Mouse (Mus musculus): ENCODE data around the gene Mob2. TPM values are rescaled to one million over a fixed set of nuclear protein-coding genes. Genes with fewer than 3 reads are reported as not detected.

Gene Mob2
- 67.4 and 68.0 TPM in 2 replicates for polyA plus RNA-seq (2016; fragmentation: Nextera tagmentation; extraction: Ambion mirVana)

DNA sequence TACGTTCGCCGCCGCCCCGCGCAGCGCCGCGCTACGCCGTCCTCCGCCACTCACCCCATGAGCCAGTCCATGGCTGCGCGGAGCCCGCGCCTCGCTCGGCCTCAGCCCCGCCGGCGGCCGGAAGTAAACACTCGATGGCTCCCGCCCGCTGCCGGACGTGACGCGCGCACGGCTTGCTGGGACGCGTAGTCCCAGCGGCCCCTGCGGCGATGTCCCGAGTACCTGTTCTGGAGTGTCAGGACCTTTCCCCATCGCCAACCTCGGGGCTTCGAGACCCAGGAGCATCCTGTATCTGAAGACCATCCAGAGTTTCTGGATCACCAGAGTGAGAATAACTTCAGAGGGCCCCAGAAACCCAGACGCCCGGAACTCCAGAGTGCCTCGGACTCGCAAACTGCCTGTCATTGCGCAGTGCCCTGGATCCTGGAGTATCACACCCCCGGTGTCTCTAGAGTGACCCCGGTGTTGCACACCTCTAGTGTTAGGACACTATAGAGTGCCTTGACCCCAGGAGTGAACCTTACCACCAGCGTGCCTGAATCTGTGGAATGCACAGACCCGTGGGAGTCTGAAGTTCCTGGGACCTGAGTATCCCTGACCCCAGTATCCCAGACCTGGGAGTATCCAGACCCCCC, at the start of gene Mob2:
Gene Mob2 (minus strand): TSS at position 135 of the 635 bp plus-strand sequence.
- peaks cover 26% of the 10 kb centered on the region for H3K4me1 ChIP-seq
- H3K27me3 ChIP-seq (replicated peaks; ENCODE audit: low read depth, poor library complexity, severe bottlenecking): no peaks in the 10 kb centered on the region
- under 1% methylated on average over 49 of the region's 49 CpGs for WGBS
- peaks cover 25% of the 10 kb centered on the region for H3K36me3 ChIP-seq (replicated peaks)
- H3K4me3 ChIP-seq: peak within 1 kb of the TSS; percentile 97
- H3K27ac ChIP-seq (replicated peaks): peak within 1 kb of the TSS; percentile 87
- H3K9me3 ChIP-seq: no peaks in the 10 kb centered on the region
- peak; percentile 93 for DNase-seq (ENCODE audit: low spot score)

DNA sequence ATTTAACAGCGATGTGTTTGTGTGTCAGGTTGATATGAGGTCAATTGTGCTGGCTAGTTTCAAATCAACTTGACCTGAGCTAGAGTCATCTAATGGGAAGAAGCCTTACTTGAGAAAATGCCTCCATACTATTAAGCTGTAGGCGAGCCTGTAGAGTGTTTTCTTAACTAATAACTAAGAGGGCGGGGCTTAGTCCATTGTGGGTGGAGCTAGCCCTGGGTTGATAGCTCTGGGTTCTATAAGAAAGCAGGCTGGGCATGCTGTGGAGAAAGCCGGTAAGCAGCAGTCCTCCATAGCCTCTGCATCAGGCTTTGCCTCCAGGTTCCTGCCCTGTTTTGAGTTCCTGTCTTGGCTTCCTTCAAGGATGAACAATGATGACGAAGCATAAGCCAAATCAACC, 43.9 kb upstream of the Mob2 start:
- Histone ChIP-seq H3K4me3 (no peak overlapping the region), H3K27ac (replicated peaks) (no peak overlapping the region), H3K9me3 (no peaks in the 10 kb centered on the region), H3K27me3 (replicated peaks; ENCODE audit: low read depth, poor library complexity, severe bottlenecking) (peaks cover 26% of the 10 kb centered on the region), H3K4me1 (peaks cover 14% of the 10 kb centered on the region), H3K36me3 (replicated peaks) (no peaks in the 10 kb centered on the region)
- DNase-seq (ENCODE audit: low spot score): no peak
- 55% methylated on average over 5 of the region's 5 CpGs for WGBS

DNA sequence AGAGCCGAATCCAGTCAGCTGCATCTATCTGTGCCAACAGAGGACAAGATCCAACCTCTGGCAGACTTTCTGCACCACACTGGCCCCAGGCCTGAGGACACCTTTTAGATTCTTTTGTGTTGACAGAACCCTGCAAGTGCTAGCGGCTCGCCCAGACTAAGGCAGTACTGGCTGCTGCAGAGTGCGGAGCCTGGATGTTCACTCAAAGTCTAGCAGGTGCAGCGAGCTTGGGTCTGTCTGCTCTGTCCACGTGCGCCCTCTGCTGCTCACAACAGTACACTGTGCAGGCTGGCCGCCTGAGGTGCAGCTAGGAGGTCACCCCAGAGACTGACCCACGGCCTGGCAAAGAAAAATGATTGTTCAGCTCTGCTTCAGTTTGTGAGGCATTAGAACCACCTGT, 36.9 kb upstream of the Mob2 start:
- H3K4me3 ChIP-seq: no peak overlapping the region
- 13% methylated on average over 9 of the region's 9 CpGs for WGBS
- H3K27ac ChIP-seq (replicated peaks): no peak overlapping the region
- no peaks in the 10 kb centered on the region for H3K9me3 ChIP-seq
- H3K4me1 ChIP-seq: peaks cover 23% of the 10 kb centered on the region
- H3K36me3 ChIP-seq (replicated peaks): no peaks in the 10 kb centered on the region
- DNase-seq (ENCODE audit: low spot score): peak; percentile 80
- H3K27me3 ChIP-seq (replicated peaks; ENCODE audit: low read depth, poor library complexity, severe bottlenecking): peaks cover 74% of the 10 kb centered on the region

DNA sequence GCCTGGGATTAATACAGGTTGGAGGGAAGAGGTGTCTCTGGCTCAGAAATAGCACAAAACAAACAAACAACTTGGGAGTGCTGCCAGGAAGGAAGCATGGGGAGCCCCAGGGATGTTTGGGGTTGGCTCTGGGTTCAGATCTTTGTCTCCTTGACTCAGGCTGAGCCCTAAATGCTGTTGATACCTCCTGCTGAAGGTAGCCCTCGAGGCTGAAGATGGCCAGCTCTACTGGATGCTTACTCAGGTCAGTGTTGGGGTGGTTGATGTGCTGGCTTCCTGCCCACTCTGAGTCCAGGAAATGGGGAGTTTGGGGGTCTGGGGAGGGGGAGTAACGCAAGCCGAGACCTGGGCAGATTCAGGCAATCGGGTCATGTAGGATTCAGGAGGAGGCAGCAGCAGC, 35.8 kb upstream of the Mob2 start:
- Histone ChIP-seq H3K27me3 (replicated peaks; ENCODE audit: low read depth, poor library complexity, severe bottlenecking) (peaks cover 84% of the 10 kb centered on the region), H3K4me3 (no peak overlapping the region), H3K4me1 (peaks cover 27% of the 10 kb centered on the region), H3K27ac (replicated peaks) (no peak overlapping the region), H3K36me3 (replicated peaks) (no peaks in the 10 kb centered on the region), H3K9me3 (no peaks in the 10 kb centered on the region)
- no peak for DNase-seq (ENCODE audit: low spot score)
- WGBS: 72% methylated on average over 4 of the region's 4 CpGs

DNA sequence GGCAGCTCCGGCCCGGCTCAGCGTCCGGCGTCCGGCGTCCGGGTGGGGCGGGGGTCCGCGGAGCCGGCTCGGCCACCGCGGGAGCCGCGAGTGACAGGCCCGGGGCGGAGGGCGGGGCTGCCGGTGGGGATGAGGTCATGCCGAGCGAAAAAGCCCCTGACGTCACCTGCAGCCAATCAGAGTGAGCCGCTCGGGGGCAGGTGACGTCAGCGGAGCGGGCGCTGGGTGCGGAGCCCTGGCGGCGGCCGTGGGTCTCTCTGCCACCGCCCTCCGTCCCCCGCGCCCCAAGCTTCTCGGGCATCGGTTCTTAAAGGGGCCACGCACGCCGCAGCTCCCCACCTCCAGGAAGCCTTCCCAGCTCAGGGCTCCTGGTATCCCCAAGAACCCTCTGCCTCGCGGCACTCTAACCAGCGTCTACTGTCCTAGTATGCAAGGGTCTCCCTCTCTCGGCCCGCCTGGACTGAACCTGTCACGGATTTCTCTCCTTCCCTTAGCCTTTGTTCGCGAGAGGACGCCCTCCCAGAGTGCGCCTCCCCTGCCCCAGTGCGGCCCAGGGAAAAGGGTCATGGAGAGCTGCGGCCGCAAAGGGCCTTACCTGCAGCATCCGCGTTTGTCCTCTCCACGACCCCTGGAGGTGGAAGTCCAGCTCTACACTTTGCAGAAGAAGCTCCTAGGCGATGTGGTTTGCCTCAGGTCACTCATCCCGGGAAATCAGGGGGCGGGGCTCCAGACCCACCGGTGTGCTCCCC, 34.5 kb upstream of the Mob2 start, which contains the start of gene Dusp8:
Gene Dusp8 (minus strand): TSS at position 661 of the 749 bp plus-strand sequence.
- Histone ChIP-seq H3K9me3 (no peaks in the 10 kb centered on the region), H3K27ac (replicated peaks) (peak within 1 kb of the TSS; percentile 77), H3K27me3 (replicated peaks; ENCODE audit: low read depth, poor library complexity, severe bottlenecking) (peaks cover 98% of the 10 kb centered on the region), H3K4me3 (peak within 1 kb of the TSS; percentile 77), H3K36me3 (replicated peaks) (no peaks in the 10 kb centered on the region), H3K4me1 (peaks cover 28% of the 10 kb centered on the region)
- DNase-seq (ENCODE audit: low spot score): peak; percentile 90
- WGBS: under 1% methylated on average over 62 of the region's 63 CpGs

DNA sequence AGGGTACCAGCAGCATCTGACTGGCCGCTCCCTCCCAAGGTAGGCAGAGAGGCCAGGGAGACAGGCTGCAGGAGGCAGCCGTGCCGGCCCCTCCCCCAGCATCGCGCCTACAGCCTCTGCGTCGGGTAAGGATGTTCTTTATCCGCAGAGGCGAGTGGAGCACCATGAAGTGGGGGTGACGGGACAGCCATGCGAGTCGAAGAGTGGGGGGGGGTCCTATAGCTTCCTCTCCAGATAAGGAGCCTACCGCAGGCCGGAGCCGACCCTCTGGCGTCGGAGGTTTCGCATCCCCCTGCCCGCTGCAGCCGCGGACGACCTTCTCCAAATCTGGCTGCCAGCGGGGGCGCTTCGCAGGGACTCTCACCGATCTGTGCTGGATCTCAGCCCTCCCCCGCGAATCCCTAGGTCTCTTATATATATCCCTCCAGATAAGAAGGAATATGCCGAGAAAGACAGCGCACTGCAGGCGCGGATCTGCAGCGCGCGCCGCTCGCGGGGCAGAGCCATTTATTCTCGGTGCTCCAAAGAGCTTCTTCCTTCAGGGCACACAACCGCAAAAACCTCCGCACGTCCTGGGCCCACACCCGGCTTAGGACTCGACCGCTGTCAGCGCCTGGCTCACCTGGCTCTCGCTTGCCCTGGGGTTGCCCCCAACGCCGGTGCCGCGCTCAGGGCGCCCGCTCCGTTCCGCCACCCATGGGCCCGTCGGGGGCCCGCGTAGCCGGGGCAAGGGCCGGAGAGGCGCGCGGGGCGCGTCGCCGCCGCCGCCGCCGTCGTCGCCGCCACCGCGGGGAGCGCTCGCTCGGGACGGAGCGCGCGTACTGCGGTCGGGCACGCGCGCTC, 33.7 kb upstream of the Mob2 start:
- peak overlapping the region; percentile 77 for H3K4me3 ChIP-seq
- DNase-seq (ENCODE audit: low spot score): peak; percentile 46
- H3K9me3 ChIP-seq: no peaks in the 10 kb centered on the region
- H3K36me3 ChIP-seq (replicated peaks): no peaks in the 10 kb centered on the region
- H3K4me1 ChIP-seq: peaks cover 34% of the 10 kb centered on the region
- peaks cover 99% of the 10 kb centered on the region for H3K27me3 ChIP-seq (replicated peaks; ENCODE audit: low read depth, poor library complexity, severe bottlenecking)
- peak overlapping the region; percentile 77 for H3K27ac ChIP-seq (replicated peaks)
- WGBS: under 1% methylated on average over 89 of the region's 89 CpGs

DNA sequence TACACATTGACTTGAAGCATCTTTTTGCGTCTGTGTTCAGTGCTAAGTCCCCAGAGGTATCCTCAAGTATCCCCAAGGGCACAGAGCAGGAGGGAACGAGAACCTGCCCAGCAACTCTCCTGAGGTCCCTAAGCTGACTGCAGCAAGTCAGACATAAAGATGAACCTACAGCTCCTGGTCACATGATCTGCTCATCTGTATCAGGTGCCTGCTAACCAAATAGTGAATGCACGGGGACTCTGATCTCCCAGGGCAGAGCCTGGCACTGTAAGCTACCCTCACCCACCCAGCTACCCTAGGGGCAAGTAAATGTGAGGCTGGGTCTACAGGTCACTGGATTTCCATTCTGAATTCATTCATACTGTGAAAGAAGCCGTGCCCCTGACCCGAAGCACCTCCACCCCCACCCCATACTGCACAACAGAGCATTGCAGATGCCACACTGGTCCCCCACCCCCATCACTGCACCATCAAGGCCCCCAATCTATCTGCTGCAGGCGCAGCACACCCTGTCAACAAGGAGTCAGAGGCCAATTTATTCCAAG, 32.9 kb upstream of the Mob2 start:
- no peak for DNase-seq (ENCODE audit: low spot score)
- Histone ChIP-seq H3K27me3 (replicated peaks; ENCODE audit: low read depth, poor library complexity, severe bottlenecking) (peaks cover 99% of the 10 kb centered on the region), H3K9me3 (no peaks in the 10 kb centered on the region), H3K36me3 (replicated peaks) (no peaks in the 10 kb centered on the region), H3K4me1 (peaks cover 42% of the 10 kb centered on the region), H3K27ac (replicated peaks) (0 out of 2 replicates have a peak overlapping the region, but pooled peaks have one; percentile 77), H3K4me3 (peak overlapping the region; percentile 77)
- 20% methylated on average over 6 of the region's 6 CpGs for WGBS

DNA sequence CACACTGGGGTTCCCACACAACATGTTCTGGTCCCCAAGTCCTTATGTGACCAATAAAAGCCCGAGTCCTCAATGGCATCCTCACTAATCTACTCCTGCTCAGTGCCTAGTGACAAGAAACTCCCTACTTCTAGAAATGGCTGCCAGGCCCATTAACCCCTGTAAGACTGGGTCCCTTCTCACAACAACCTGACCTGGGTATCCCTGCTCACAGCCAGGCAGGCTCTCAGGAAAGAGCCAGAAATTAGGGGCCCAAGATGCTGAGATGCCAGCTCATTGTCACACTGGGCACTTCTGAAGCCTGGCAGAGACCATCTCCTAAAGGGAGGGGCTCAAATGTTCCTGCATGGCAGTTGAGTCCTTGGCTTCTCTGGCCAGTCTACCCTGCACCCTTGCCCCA, 32.1 kb upstream of the Mob2 start:
- Histone ChIP-seq H3K4me3 (peak overlapping the region; percentile 77; the same call in 1 of the 2 replicates), H3K4me1 (peaks cover 49% of the 10 kb centered on the region), H3K36me3 (replicated peaks) (no peaks in the 10 kb centered on the region), H3K27ac (replicated peaks) (no peak overlapping the region), H3K27me3 (replicated peaks; ENCODE audit: low read depth, poor library complexity, severe bottlenecking) (peaks cover 100% of the 10 kb centered on the region), H3K9me3 (no peaks in the 10 kb centered on the region)
- DNase-seq (ENCODE audit: low spot score): no peak
- 51% methylated on average over 1 of the region's 1 CpGs for WGBS

DNA sequence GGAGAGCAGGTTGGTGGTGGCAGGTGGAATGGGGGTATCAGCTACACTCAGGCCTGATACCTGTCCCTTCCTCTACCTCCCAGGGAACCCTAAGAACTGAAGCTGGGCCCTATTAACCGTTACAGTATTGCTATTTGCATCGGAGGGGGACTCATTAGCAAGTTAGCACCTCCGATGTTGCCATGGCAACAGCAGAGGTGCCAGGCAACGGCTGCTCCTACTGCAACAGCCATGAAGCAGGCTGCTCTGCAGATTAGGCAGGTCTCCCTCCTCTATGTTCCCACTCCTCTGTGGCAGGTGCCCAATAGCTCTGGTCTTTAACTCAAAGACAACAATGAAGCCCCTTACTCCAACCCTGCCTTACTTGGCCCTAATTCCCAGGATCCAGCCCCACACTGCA, 31.0 kb upstream of the Mob2 start:
- no peak for DNase-seq (ENCODE audit: low spot score)
- H3K27ac ChIP-seq (replicated peaks): no peak overlapping the region
- H3K36me3 ChIP-seq (replicated peaks): no peaks in the 10 kb centered on the region
- peaks cover 49% of the 10 kb centered on the region for H3K4me1 ChIP-seq
- no peak overlapping the region for H3K4me3 ChIP-seq
- 15% methylated on average over 4 of the region's 4 CpGs for WGBS
- no peaks in the 10 kb centered on the region for H3K9me3 ChIP-seq
- peaks cover 100% of the 10 kb centered on the region for H3K27me3 ChIP-seq (replicated peaks; ENCODE audit: low read depth, poor library complexity, severe bottlenecking)

DNA sequence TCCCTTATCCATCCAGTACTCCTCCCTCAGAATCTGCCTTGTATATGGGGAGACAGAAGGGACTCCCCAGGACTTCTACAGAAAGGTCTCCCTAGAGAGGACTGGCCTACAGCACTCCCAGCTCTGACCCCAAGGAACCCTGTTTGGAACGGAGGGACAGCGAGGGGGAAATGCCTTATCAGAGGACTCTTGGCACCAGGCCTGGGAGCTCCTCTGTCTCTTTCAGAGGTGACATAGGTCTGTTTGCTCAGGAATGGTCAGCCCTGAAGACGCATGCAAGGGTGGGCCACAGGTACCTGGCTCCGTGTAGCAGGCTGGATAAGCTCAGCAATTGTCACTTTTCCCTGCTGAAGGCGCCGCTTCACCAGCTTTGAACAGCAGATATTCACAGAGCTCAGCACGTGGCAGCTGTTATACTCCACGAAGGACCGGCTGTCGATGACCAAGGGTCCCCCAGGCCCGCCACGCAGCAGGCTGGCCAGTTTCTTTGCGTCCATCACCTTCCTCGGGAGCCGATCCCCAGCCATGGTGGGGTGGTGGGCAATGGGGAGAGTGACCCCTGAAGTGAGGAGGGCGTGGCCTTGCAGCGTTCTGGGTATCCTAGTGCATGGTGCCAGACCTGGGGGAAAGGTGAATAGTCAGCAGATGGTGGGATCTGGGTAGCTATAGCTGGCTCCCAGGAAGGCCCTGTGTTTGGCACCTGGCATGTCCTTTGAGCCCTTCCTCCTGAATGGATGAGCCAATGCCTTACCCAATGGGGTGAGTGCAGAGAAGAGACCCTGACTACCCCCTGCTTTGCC, 29.0 kb upstream of the Mob2 start:
- H3K4me1 ChIP-seq: peaks cover 38% of the 10 kb centered on the region

DNA sequence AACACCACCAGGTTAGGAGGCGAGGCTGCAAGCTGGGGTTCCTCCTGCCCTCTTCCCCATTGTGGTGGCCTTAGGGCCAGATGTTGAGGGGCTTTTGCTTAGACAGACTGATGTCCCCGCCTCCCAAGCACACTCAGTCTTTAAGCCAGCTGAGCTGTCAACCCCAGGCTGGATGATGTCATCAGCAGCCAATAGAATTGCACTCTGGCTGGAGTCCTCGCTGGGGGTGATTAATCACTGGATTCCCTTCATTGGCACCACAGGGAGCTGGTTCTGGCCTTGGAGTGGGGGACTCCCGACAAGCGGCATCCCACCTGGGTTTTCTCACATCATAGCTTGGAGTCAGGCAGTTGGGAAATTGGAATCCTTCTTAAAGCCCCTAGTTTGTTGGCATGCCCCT, 28.0 kb upstream of the Mob2 start:
- DNase-seq (ENCODE audit: low spot score): peak; percentile 58
- Histone ChIP-seq H3K9me3 (no peaks in the 10 kb centered on the region), H3K4me3 (no peak overlapping the region), H3K27me3 (replicated peaks; ENCODE audit: low read depth, poor library complexity, severe bottlenecking) (peaks cover 100% of the 10 kb centered on the region), H3K4me1 (peaks cover 29% of the 10 kb centered on the region), H3K36me3 (replicated peaks) (no peaks in the 10 kb centered on the region), H3K27ac (replicated peaks) (no peak overlapping the region)
- 4% methylated on average over 5 of the region's 5 CpGs for WGBS

More for the DNA sequence above, 29.0 kb upstream of the Mob2 start:
- H3K9me3 ChIP-seq: no peaks in the 10 kb centered on the region
- no peaks in the 10 kb centered on the region for H3K36me3 ChIP-seq (replicated peaks)
- 62% methylated on average over 17 of the region's 17 CpGs for WGBS
- no peak overlapping the region for H3K4me3 ChIP-seq
- peaks cover 100% of the 10 kb centered on the region for H3K27me3 ChIP-seq (replicated peaks; ENCODE audit: low read depth, poor library complexity, severe bottlenecking)
- no peak overlapping the region for H3K27ac ChIP-seq (replicated peaks)
- DNase-seq (ENCODE audit: low spot score): no peak

Measured in embryonic facial prominence, embryonic 10.5 days (tissue).